Mouse (Mus musculus) cerebellum, adult 9-11 months (tissue): ENCODE data around the gene Gm20388.
"Not testable (repeated sequence)": the region's sequence is repeated elsewhere in the genome, so short reads cannot be mapped to it uniquely, and the experiment has no call there.

ENCODE experiments used
- DNase-seq: peaks from one replicate; pipeline ENCODE4 v3.0.0; 2022

Gm20388 gene

DNA sequence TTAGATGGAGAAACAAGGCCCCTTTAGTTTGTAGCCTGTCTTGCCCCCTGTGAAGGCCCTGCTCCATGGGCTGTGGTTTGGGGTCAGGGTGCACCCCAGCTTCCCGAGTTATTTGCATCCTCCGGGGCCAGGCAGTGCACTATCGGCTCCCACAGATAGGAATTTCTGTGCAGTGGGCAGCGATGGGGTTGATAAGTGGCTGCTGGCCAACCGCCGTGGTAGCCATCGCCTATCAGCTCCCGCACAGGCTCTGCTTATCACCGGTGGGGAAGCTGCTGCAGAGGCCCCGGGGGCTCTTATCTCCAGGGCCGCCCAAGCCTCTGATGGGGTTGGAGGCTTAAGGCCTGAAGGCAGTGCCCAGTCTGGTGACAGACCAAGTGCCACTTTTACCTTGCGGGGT is 2398.6 kb downstream of the Gm20388 start:
- DNase-seq = no peak

DNA sequence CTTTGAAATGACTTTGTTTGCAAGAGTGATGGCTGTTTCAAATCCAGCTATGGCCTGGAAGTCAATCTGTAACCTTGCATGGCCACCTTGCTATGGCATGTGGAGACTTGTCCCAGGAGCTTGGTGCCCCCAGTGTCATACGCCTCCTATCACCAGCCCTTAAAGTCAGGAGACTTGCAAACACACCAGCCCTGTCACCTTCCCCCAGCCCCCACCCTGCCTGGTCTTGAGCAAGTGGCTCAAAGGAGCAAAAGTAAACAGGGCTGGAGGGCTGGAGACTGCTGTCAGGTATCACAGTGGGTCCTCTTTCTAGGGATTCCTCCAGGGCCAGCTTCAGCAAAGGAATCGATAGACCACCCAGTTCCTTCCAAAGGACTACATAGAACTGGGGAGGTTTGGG is 2400.5 kb downstream of the Gm20388 start:
- DNase-seq = no peak

DNA sequence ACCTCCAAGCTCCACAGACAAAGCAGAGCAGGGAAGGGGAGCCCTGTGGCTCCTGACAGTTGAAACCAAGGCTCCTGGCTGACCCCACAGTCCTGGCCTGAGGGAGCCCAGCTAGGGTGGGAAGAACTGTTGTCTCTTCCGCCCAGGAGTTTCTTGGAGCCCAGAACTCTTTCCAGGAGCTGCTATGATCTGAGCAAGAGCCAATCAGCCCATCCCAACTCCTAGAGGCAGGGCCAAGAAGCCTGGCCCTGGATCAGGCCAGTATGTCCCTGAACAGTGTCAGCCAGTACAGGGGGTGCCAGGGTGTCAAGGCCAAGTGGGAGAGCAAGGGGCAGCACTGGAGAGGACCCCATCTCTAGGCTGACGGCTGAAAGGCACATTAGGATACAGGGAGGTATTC is 2401.9 kb downstream of the Gm20388 start:
- DNase-seq = no peak

DNA sequence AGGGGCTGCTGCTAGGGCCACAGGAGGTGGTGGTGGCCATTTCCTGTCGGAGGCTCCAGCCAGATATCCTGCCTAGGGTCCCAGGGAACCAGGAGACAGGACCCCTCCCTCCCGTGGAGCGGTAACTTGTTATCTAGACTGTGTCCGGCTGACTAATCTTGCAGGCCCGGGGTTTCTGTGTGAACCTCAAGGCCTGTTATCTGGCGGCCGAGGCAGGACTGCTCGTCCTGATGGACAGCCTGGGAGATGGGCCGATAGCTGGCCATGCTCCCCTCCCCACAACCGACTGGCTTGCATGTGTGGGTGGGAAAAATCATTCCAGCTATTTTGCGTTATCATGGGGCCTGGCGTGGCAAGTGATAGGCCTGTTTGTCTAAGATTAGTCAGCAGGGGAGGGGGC is 2402.7 kb downstream of the Gm20388 start:
- no peak for DNase-seq

DNA sequence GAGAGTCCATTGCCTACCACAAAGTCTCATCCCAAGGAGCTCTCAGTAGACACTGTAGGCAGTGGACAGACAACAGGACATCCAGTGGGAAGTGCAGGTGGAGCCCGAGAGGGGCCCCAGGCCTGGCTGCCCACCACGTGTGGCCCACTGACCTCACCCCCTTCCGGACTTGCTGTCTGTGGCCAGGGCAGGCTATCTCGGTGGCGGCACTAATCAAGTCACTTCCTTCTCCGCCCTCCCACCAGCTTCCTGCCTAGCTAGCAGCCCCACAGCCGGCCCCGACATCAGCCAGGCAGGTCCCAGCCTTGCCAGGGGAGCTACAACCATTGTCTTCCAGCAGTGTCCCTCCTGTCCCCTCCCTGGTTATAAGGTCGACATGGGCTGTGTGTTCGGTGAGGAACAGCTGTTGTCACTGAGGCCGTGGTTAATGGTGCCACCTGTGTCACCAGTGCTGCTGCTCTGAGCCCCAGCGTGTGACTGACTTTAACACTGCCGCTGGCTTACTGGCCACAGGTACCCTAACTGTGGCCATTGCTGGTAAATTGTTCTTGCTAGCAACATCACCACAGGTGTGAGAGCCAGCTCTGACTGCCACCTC is 2404.4 kb downstream of the Gm20388 start:
- DNase-seq = no peak

DNA sequence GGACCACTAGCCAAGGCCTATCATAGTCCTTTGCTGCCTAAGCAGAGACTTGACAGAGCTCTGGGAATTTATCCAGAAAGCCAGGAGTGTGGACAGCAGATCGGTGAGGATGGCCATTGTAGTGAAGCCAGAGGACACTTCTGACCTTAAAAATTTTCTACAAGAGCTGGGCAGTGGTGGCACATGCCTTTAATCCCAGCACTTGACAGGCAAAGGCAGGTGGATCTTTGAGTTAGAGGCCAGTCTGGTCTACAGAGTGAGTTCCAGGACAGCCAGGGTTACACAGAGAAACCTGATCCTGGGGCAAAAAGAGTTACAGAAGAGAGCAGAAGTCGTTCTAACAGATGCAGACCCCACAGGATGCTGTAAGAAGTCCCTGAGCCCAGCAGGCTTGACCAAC is 2405.8 kb downstream of the Gm20388 start:
- DNase-seq = no peak

DNA sequence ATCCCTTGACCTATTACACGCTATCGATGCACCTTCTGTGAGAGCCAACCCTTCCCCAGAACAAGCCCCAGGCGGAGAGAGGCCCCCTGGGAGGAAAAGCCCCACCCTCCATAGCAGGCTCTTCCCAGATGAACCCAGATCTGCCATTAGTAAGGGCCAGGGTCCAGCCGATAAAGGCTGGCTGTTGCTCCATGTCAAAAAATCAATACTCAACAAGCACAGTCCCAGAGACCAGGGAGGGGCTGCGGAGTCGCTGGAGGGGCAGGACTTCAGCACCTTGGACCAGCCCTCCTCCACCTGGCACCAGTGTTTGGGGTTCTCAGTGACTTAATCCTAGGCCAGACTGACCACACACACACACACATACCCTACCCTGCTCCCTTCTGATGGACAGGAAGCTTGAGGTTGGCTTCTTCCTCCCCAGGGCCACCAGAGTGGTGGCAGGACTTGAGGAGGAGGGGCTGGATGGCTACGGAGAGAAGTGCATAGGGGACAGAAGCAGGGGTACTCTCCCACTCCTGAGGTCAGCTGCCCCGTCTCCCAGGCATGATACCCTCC is 2407.4 kb downstream of the Gm20388 start:
- no peak for DNase-seq

DNA sequence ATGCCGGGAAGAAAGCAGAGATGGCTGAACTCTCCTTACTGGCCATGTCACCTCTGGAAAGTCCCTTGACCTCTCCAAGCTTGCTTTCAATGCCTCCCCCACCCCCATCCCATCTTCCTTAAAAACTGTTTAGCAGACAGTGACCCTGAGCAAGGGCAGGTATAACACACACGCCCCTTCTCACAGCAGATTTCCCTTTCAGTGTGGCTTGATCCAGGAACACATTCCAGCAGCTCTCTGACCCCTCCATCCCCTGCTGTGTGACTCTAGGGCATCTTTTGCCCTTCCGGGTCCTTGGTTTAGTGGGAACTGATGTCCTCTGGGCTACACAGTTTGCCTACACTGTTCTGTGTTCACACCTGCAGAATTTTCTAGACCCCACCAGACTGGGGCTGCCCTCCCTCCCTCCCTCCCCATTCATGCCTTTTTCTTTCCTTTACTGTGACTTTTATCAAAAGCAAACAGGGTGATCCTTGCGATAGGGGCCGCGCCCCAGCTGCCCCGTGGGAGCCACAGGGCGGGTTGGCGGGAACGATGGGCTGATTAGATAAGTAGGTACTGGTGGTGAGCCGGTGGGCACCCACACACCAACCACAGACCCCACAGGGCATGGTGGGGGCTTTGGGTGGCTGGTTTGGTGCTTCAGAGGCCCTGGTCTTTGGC is 2408.5 kb downstream of the Gm20388 start:
- no peak for DNase-seq

GRCm38 (mm10) chr8:122319708-122320075 is 2409.1 kb downstream of the Gm20388 start:
- no peak for DNase-seq

- DNase-seq = no peak
Observed at GRCm38 (mm10) chr8:122320541-122320940, 2409.9 kb downstream of the Gm20388 start.

DNA sequence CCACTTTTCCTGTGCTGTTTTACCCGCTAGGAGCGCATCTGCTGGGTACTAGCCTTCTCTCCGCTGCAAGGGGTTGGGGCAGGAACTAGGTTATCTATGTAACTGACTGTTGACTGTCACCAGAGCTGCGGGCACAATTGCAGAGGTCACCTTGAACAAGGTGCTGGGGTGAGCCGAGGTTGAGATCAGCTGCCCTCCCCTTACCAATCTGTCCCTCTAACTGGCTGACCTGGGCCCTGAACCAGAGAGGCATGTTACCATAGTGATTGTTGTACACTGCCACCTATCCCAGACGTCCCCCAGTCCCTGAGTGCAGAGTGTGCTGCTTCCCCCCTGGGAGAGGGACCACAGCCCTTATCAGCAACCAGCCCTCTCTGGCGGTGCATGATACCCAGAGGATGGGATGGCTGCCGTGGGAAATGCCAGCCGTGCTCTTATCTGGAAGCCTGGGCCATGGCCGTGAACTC is 2410.8 kb downstream of the Gm20388 start:
- no peak for DNase-seq

DNA sequence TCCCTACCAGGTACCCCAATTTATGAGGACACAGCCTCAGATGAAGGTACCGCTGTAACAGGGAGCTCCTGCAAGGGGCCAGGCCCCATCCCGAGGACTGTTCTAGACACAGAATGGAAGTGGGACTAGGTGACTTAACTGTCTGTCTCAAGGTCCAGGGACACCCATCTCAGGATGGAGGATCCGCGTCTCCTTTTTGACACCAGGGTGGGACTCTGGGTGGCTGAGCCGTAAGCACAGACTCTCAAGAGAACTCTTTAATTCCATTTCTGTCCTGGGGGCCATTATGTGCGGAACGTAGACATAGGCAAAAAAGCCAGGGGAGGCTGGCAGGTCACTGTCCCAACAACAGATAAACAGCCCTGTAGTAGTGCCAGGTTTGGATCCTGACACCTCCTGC is 2411.5 kb downstream of the Gm20388 start:
- no peak for DNase-seq

GRCm38 (mm10) chr8:122322792-122323191 is 2412.2 kb downstream of the Gm20388 start:
- no peak for DNase-seq

- DNase-seq = not testable (repeated sequence)
Observed at GRCm38 (mm10) chr8:122323951-122324402, 2413.3 kb downstream of the Gm20388 start.

DNA sequence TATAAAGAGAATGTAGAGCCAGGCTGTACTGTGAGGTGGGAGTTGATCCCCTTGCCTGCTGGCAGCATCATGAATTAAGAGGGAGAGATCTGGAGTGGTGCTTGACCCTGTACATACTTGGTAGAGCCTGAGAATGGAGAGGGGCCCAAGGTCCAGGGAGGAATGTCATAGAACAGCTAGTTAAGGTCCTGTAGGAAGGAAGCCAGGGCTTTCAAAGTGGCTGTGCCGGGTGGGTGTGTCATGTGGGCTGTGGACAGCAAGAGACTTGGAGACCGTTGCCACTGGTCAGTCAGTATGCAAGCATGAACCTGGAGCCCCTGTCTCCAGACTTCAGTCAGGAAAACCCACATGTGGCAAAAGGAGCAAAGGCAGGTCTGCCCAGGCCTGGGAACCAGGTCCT is 2414.6 kb downstream of the Gm20388 start:
- no peak for DNase-seq

DNA sequence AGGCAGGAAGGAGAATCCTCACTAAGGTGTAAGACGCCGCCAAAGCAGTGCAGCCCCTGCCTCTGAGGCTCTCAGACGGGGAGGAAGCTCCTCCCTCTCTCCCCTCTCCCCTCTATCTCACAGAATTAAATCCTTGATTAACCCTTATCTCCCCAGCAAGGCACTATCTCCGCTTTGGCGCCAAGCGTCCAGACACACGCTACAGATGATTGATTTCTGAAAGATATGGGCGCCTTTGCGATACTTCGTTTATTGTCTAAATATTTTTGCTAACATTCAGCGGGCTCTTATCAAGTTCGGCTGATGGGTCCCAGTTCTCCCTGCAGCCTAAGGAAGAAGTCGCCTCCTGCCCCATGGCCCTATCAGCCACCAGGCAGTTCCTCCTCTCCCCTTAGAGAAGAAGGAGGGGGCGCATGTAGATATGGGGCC is 2415.5 kb downstream of the Gm20388 start:
- DNase-seq = no peak

DNA sequence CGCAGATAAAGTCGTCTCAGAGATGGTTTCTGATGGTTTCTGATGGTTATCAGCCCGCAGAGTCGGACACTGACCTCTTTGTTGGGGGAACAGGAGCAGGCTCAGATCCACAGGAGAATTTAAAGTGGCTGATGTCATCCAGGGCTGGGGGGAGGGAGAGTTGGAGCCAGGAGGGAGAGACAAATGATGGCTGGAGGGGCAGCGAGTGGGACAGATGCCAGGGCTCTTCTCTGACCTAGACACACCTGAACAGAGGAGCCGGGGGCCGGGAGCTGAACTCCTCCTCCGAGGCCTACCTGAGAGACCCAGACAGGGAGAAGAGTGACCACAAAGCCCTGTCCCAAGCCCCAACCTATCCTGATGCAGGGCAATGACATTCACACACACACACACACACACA is 2418.4 kb downstream of the Gm20388 start:
- no peak for DNase-seq

DNA sequence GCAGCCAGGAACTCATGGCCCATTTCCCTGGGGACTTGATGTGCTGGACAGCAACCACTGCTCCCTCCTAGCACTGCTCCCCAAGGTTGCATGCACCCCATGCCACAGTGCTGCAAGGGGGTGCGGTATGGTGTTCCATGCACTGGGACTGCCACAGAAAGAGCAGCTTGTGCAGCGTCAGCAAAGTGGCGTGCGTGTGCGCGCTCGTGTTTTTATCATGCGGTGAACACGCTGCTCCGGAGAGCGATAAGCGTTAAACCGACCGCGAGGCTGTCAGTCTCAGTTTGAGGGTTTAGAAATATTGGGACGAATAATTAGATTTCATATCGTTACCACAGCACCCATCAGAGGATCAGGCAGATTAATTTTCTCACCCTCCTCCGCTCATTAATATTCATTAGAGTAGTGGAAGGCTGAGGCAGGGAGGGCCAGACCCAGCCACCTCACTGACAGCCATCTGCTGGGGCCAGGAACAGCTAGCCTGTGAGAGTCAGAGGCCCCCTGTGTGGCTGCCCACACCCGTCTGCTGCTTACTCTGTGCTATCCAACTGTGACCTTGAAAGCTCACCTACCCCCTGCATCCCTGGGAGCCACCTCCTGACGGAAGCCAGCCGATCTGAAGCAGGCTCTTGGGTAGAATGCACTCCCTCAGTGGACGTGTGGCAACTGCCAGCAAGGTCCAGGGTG is 2419.1 kb downstream of the Gm20388 start:
- no peak for DNase-seq

- DNase-seq = no peak
Observed at GRCm38 (mm10) chr8:122330446-122331133, 2419.9 kb downstream of the Gm20388 start.

- DNase-seq = no peak
Observed at GRCm38 (mm10) chr8:122331134-122331523, 2420.5 kb downstream of the Gm20388 start.

GRCm38 (mm10) chr8:122332753-122333506 is 2422.3 kb downstream of the Gm20388 start:
- DNase-seq = peak; percentile 81

DNA sequence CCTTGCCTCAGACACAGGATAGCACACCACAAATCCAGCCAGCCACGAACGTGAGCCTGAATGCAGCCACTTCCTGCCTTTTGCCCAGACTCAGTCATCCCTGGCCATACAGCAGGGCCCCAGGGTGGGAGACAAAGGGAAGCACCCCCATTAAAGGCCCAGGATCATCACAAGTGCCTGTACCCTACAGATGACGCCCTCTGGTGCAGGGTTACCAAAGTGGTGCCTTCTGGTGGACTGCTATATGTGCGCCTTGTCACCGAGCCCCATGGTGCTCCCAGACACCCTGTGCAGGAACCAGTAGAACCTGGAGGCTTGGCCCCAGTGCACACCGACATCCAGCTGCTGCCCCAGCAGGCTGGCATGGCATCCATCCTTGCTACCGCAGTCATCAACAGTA is 2422.9 kb downstream of the Gm20388 start:
- DNase-seq = peak; percentile 44
